Mouse (Mus musculus) cerebellum, postnatal 10 days (tissue): ENCODE measurements at regions not wholly inside any gene's neighbourhood (a gene's known extent, or its start where the extent isn't known, plus 50 kb on each side); places are given as distances from the start of the nearest gene placed in this dataset.

Source experiments
- DNase-seq, 2 experiments: peaks; one replicate each; pipeline ENCODE4 v3.0.0; 2021; ENCODE audit warnings: mixed read lengths in 2 of 2

- peak; percentile 59 to 62 for DNase-seq
Measured at GRCm38 (mm10) chr19:51648586-51649158, 615.4 kb upstream of the Ins1 start.

GRCm38 (mm10) chr19:51660186-51660585 lies 603.9 kb upstream of the Ins1 start:
- no peak for DNase-seq

GRCm38 (mm10) chr19:51666626-51667025 lies 597.5 kb upstream of the Ins1 start:
- DNase-seq, result no peak

GRCm38 (mm10) chr19:51675706-51676105 lies 588.4 kb upstream of the Ins1 start:
- no peak for DNase-seq
